Mouse (Mus musculus): ENCODE measurements at regions not wholly inside any gene's neighbourhood (a gene's known extent, or its start where the extent isn't known, plus 50 kb on each side); places are given as distances from the start of the nearest gene placed in this dataset.

DNA sequence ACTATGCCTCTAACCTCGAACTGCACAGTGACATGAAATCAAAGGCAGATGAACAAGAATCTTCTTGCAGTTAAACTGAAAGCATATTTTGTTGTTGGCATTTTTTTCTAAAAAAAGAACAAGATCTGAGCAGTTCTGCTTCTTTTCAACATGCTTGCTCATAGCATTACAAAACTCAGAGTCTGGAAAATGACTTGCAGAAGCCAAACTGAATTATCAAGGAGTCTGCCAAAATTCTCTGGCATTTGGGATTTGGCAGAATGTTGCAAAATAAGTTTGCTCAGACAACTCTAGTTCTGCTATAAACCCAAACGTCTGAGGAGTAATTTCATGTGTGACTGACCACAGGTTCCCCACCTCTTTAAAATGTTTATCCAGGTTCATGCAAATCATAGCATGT lies 907.3 kb upstream of the Gm37988 start:
- no peak for TF ChIP-seq CTCF (conservative IDR thresholded peaks at IDR 0.05)
- Histone ChIP-seq H3K4me3 (no peak overlapping the region), H3K27ac (peak overlapping the region; percentile 28; the same call in 1 of the 2 replicates)
- peak; percentile 20 to 56 for DNase-seq (ENCODE audit: low spot score in 2 of 2)

DNA sequence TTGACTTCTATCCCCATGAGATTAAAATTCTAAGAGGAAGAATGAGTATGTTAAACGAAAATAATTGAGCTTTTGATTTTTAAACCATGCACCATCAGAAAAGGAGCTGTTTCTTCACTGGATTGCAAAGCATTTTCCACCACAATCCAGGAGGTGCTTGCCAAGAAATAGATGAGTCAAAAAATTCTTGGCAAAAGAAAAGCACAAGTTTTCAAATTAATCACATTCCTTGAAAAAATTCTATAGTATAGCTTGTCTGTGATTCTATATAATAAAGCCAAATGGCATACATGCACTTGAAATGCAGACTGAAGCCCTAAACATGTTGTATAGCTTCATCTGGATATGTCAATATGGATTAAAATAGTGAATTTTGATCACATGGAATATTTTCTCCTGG lies 904.3 kb upstream of the Gm37988 start:
- Histone ChIP-seq H3K27ac (no peak overlapping the region), H3K4me3 (no peak overlapping the region)
- TF ChIP-seq CTCF (conservative IDR thresholded peaks at IDR 0.05), result no peak
- DNase-seq (ENCODE audit: low spot score in 2 of 2), result peak in 1 of 2 experiments; percentile 8

DNA sequence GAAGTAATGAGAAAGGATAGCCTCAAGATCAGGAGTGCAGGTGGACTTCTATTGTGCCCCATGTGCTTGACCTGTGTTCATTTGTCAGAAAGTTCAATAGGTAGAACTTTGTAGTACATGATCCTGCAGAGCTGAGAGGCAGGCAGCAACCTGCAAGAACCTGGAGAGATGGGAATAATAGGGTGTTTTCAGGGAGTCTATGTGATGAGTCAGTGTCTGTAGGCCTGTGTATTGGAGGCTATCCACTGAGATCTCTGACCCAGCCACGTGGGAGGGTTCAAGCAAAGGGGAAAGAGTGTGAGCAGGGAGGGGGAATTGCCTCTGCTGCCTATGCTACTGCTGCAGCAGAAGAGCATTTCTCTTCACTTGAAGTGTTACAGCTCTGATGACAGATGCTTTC lies 895.2 kb upstream of the Gm37988 start:
- H3K4me3 ChIP-seq, result no peak overlapping the region
- DNase-seq (ENCODE audit: low spot score in 2 of 2), result no peak
- TF ChIP-seq CTCF (conservative IDR thresholded peaks at IDR 0.05), result no peak
- H3K27ac ChIP-seq, result no peak overlapping the region

DNA sequence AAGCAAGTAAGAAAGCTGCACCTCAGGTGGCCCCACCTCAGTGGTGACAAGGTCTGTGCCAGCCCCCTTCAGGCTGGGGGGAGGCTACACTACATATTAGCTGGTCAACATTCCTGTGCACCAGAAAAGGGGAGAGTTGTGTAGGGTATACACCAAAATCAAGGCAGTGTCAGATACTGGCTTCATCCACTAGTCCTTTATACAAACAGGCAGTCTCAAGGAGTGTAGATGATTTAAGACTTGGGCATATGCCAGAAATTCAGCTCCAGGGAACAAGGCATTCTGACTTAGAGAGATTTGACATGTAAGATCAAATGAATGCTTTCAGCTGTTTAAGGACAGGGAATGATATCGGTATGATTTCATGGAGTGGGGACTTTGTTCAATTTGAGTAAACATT lies 894.1 kb upstream of the Gm37988 start:
- Histone ChIP-seq H3K27ac (no peak overlapping the region), H3K4me3 (no peak overlapping the region)
- TF ChIP-seq CTCF (conservative IDR thresholded peaks at IDR 0.05), result no peak
- DNase-seq (ENCODE audit: low spot score in 2 of 2), result no peak

Measured in layer of hippocampus, adult 2 months (tissue).